Mouse (Mus musculus) heart, adult 2 months (tissue): Measurements from ENCODE around the gene Slc17a2. TPM values are rescaled to one million over a fixed set of nuclear protein-coding genes. Genes with fewer than 3 reads are reported as not detected.
"Not testable (repeated sequence)": the region's sequence is repeated elsewhere in the genome, so short reads cannot be mapped to it uniquely, and the experiment has no call there.

Experiments used
- DNase-seq, 2 experiments: peaks; one replicate each; pipeline ENCODE4 v3.0.0; 2021
- H3K27ac ChIP-seq: fragments of 200-600 bp; 2 replicates; pipeline ENCODE4 v1.8.1; 2022
- H3K27me3 ChIP-seq: fragments of 200-500 bp; 2 replicates; pipeline ENCODE4 v1.6.1; 2012; ENCODE audit warnings: mild to moderate bottlenecking, low read length, inconsistent platforms, mixed read lengths; ENCODE audit not compliant: control insufficient read depth, insufficient read depth
- H3K36me3 ChIP-seq: fragments of 200-500 bp; 2 replicates; pipeline ENCODE4 v1.6.1; 2012; ENCODE audit warnings: low read length, inconsistent platforms; ENCODE audit not compliant: control insufficient read depth, insufficient read depth
- H3K4me1 ChIP-seq: fragments of 200-500 bp; 2 replicates; pipeline ENCODE4 v1.6.1; 2011; ENCODE audit warnings: low read length; ENCODE audit not compliant: control insufficient read depth, insufficient read depth
- H3K4me3 ChIP-seq: fragments of 200-600 bp; 2 replicates; pipeline ENCODE4 v1.8.1; 2022
- H3K79me2 ChIP-seq: fragments of 200-500 bp; replicated peaks from 2 replicates; pipeline ENCODE4 v1.6.1; 2012; ENCODE audit warnings: mild to moderate bottlenecking, inconsistent platforms, low read length, moderate library complexity, mixed read lengths; ENCODE audit not compliant: control insufficient read depth, insufficient read depth
- H3K9ac ChIP-seq: fragments of 200-500 bp; 2 replicates; pipeline ENCODE4 v1.6.1; 2012; ENCODE audit warnings: low read depth, mild to moderate bottlenecking, control low read depth, inconsistent platforms, low read length, mixed read lengths
- CTCF ChIP-seq: fragments of 200-600 bp; IDR thresholded peaks from 2 replicates; pipeline ENCODE4 v1.8.1; 2022; ENCODE audit warnings: antibody characterized with exemption, mild to moderate bottlenecking, moderate library complexity
- EP300 ChIP-seq: fragments of 200-500 bp; IDR thresholded peaks from 2 replicates; pipeline ENCODE4 v1.6.1; 2011; ENCODE audit warnings: low read depth, low read length, control low read depth; ENCODE audit not compliant: insufficient read depth
- POLR2A ChIP-seq: fragments of 200-500 bp; IDR thresholded peaks from 2 replicates; pipeline ENCODE4 v1.6.1; 2011; ENCODE audit warnings: mild to moderate bottlenecking, low read depth, low read length, control low read depth; ENCODE audit not compliant: insufficient read depth
- WGBS: fragments of 180-500 bp; shearing (Covaris S2); methylation state at CpG from one replicate; pipeline ENCODE4 v1.1.7; 2018; 5-methylcytosine and 5-hydroxymethylcytosine counted together
- intact Hi-C: fragments of 180-260 bp; cut with DNase I; formaldehyde crosslinking; loops from one replicate; pipeline ENCODE4 v1.15.1; 2025
- polyA plus RNA-seq: library from polyadenylated mRNA; depleted of rRNA; stranded (reverse); fragments of >200 nt; gene quantifications from 2 replicates; pipeline ENCODE4 v1.2.3, GENCODE M21; 2012
- total RNA-seq, 2 experiments: library from RNA; stranded (reverse); gene quantifications; 2 replicates each; pipeline ENCODE4 v1.2.3; 2021

The Slc17a2 gene
- total and polyA plus RNA-seq, 3 experiments = 0.06 TPM; not detected in 2

GRCm38 (mm10) chr13:23763586-23764323 lies 43.0 kb upstream of the Slc17a2 start, which contains the start of gene Hist1h1a:
Gene Hist1h1a, plus strand, starts transcription at chr13:23763666.
- peak within 1 kb of the TSS; percentile 76 for H3K9ac ChIP-seq

GRCm38 (mm10) chr13:23764324-23765171 lies 42.2 kb upstream of the Slc17a2 start:
- Histone ChIP-seq H3K4me3 (peak overlapping the region; percentile 66), H3K9ac (no peak overlapping the region), H3K4me1 (peaks cover 1% of the 10 kb centered on the region; the same call in 1 of the 2 replicates), H3K79me2 (no peaks in the 10 kb centered on the region), H3K36me3 (peaks cover 2% of the 10 kb centered on the region), H3K27ac (no peak overlapping the region), H3K27me3 (no peaks in the 10 kb centered on the region)
- DNase-seq = no peak
- WGBS = 60% methylated on average over 12 of the region's 12 CpGs
- no peak for TF ChIP-seq CTCF
- intact Hi-C loops = loop anchor here (5.0 to 10.0 kb wide), 2 partner anchors 342 to 400 kb away; partner anchors contain the start of genes Abt1 and Zfp322a

More at GRCm38 (mm10) chr13:23763586-23764323, 43.0 kb upstream of the Slc17a2 start, which contains the start of gene Hist1h1a:
- Histone ChIP-seq H3K4me1 (no peaks in the 10 kb centered on the region), H3K36me3 (peaks cover 2% of the 10 kb centered on the region), H3K27me3 (no peaks in the 10 kb centered on the region), H3K27ac (peak within 1 kb of the TSS; percentile 76), H3K79me2 (no peaks in the 10 kb centered on the region), H3K4me3 (peak within 1 kb of the TSS; percentile 66)
- peak; percentile 80 to 86 for DNase-seq
- intact Hi-C loops = loop anchor here (5.0 to 10.0 kb wide), 2 partner anchors 341 to 399 kb away; partner anchors contain the start of genes Abt1 and Zfp322a
- TF ChIP-seq CTCF (no peak), EP300 (no peak), POLR2A (peak; percentile 89)
- 6% methylated on average over 34 of the region's 34 CpGs for WGBS

- peaks cover 1% of the 10 kb centered on the region; the same call in 1 of the 2 replicates for H3K4me1 ChIP-seq
- peaks cover 2% of the 10 kb centered on the region for H3K36me3 ChIP-seq
- H3K79me2 ChIP-seq = no peaks in the 10 kb centered on the region
- intact Hi-C loops = loop anchor here (10.0 kb wide), 1 partner anchor 400 kb away; the partner anchor contains the start of gene Zfp322a
- no peak for DNase-seq
- 76% methylated on average over 1 of the region's 1 CpGs for WGBS
- TF ChIP-seq POLR2A (no peak), EP300 (no peak)
- H3K27me3 ChIP-seq = no peaks in the 10 kb centered on the region
- H3K4me3 ChIP-seq = no peak overlapping the region
- no peak overlapping the region for H3K27ac ChIP-seq
- no peak overlapping the region for H3K9ac ChIP-seq
Observed at GRCm38 (mm10) chr13:23765172-23765513, 41.6 kb upstream of the Slc17a2 start.

- TF ChIP-seq EP300 = no peak
- TF ChIP-seq POLR2A = no peak
- TF ChIP-seq CTCF = no peak
- H3K27me3 ChIP-seq = no peaks in the 10 kb centered on the region
- H3K36me3 ChIP-seq = peaks cover 2% of the 10 kb centered on the region; the same call in 1 of the 2 replicates
- no peak for DNase-seq
- no peak overlapping the region for H3K4me3 ChIP-seq
- no peak overlapping the region for H3K27ac ChIP-seq
- H3K79me2 ChIP-seq = no peaks in the 10 kb centered on the region
- peaks cover 1% of the 10 kb centered on the region; the same call in 1 of the 2 replicates for H3K4me1 ChIP-seq
- H3K9ac ChIP-seq = no peak overlapping the region
- intact Hi-C loops = loop anchor here (10.0 kb wide), 1 partner anchor 402 kb away; the partner anchor contains the start of gene Zfp322a
Observed at GRCm38 (mm10) chr13:23766772-23767171, 40.0 kb upstream of the Slc17a2 start.

- Histone ChIP-seq H3K79me2 (no peaks in the 10 kb centered on the region), H3K9ac (no peak overlapping the region), H3K36me3 (no peaks in the 10 kb centered on the region), H3K4me1 (peaks cover 1% of the 10 kb centered on the region; the same call in 1 of the 2 replicates), H3K4me3 (no peak overlapping the region), H3K27me3 (no peaks in the 10 kb centered on the region), H3K27ac (no peak overlapping the region)
- TF ChIP-seq EP300 = no peak
- no peak for DNase-seq
- WGBS = 29% methylated on average over 5 of the region's 5 CpGs
- intact Hi-C loops = loop anchor here (10.0 kb wide), 1 partner anchor 404 kb away; the partner anchor contains the start of gene Zfp322a
Observed at GRCm38 (mm10) chr13:23768834-23769397, 37.9 kb upstream of the Slc17a2 start.

- DNase-seq, H3K27me3 ChIP-seq, H3K27ac ChIP-seq, H3K4me1 ChIP-seq, H3K79me2 ChIP-seq, H3K4me3 ChIP-seq, H3K9ac ChIP-seq, H3K36me3 ChIP-seq: not testable (repeated sequence)
- 93% methylated on average over 2 of the region's 2 CpGs for WGBS
- intact Hi-C loops = loop anchor here (10.0 kb wide), 1 partner anchor 405 kb away; the partner anchor contains the start of gene Zfp322a
Observed at GRCm38 (mm10) chr13:23769613-23770012, 37.2 kb upstream of the Slc17a2 start, which contains the start of gene Trim38. Gene Trim38, plus strand, starts transcription at chr13:23769913.
